8 mouse cellular contexts compared by ENCODE assay signal in the genomic region with DNA sequence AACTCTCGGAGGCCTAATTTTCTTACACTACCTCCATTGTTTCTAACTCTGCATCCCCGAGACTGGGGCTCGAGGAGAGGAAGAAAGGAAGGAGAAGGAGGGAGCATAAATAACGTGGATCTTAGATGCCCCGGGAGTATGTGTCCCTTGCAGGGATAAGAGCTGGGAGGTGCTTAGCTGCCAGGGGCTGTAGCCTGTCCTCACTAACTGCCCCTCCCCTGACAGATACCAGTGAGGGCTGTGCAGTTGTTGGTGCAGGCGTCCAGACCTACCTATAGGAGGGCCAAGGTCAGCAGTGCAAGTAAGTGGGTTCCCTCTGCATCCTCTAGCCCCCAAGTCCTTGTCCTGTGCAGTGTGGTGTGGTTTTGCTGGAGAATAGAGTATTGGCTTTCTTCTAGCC. TPM values are rescaled to one million over a fixed set of nuclear protein-coding genes. Genes with fewer than 3 reads are reported as not detected.
A peak's percentile ranks its signal among the peaks of the same experiment; 100 is the strongest.
DNase-seq lines count a peak whose midpoint lies in the region; ATAC-seq and TF ChIP-seq lines count a peak whose summit lies in the region.

No protein-coding gene starts in this region.

- TF ChIP-seq POLR2A in limb, embryonic 14.5 days (IDR thresholded peaks at IDR 0.05; ENCODE audit: borderline replicate concordance, extremely low read depth, insufficient read depth, insufficient read length): no peak

- no peaks in the 10 kb centered on the region for H3K9me3 ChIP-seq in forebrain, embryonic 10.5 days
- no peaks in the 10 kb centered on the region for H3K9me3 ChIP-seq in forebrain, embryonic 13.5 days (replicated peaks)
- no peaks in the 10 kb centered on the region for H3K9me3 ChIP-seq in limb, embryonic 12.5 days
- no peaks in the 10 kb centered on the region for H3K9me3 ChIP-seq in limb, embryonic 10.5 days (replicated peaks)
- no peaks in the 10 kb centered on the region for H3K9me3 ChIP-seq in limb, embryonic 14.5 days (ENCODE audit: control insufficient read depth, low read length)
- no peaks in the 10 kb centered on the region for H3K9me3 ChIP-seq in stomach, embryonic 15.5 days

- DNase-seq in forebrain, embryonic 10.5 days (ENCODE audit: extremely low spot score, low spot score): no peak
- no peak for DNase-seq in limb, embryonic 10.5 days (ENCODE audit: low spot score)
- no peak for DNase-seq in limb, embryonic 14.5 days (ENCODE audit: low spot score)
- DNase-seq in layer of hippocampus, adult 18-20 months (ENCODE audit: low spot score in 2 of 2): no peak
- DNase-seq in spleen, postnatal 4 days (ENCODE audit: low spot score in 2 of 2): no peak

- ATAC-seq in forebrain, embryonic 13.5 days: no peak
- ATAC-seq in limb, embryonic 12.5 days (ENCODE audit: insufficient number of reproducible peaks, insufficient read depth, low FRiP score, low TSS enrichment, low read depth): no peak
- ATAC-seq in limb, embryonic 14.5 days (ENCODE audit: low FRiP score, low read depth): no peak
- no peak for ATAC-seq in stomach, embryonic 15.5 days (ENCODE audit: insufficient read depth, low FRiP score, low read depth)

- H3K4me3 ChIP-seq in forebrain, embryonic 10.5 days: peak overlapping the region; percentile 65; the same call in 1 of the 2 replicates
- H3K4me3 ChIP-seq in forebrain, embryonic 13.5 days: no peak overlapping the region
- H3K4me3 ChIP-seq in limb, embryonic 12.5 days (replicated peaks): peak overlapping the region; percentile 60; the same call in 1 of the 2 replicates
- H3K4me3 ChIP-seq in limb, embryonic 10.5 days: no peak overlapping the region
- H3K4me3 ChIP-seq in limb, embryonic 14.5 days (replicated peaks; ENCODE audit: low read length): peak overlapping the region; percentile 62
- H3K4me3 ChIP-seq in stomach, embryonic 15.5 days (replicated peaks): no peak overlapping the region

- H3K4me1 ChIP-seq in forebrain, embryonic 10.5 days: peaks cover 62% of the 10 kb centered on the region
- H3K4me1 ChIP-seq in forebrain, embryonic 13.5 days: peaks cover 31% of the 10 kb centered on the region
- H3K4me1 ChIP-seq in limb, embryonic 12.5 days (replicated peaks): peaks cover 42% of the 10 kb centered on the region
- H3K4me1 ChIP-seq in limb, embryonic 10.5 days: peaks cover 47% of the 10 kb centered on the region
- H3K4me1 ChIP-seq in limb, embryonic 14.5 days (ENCODE audit: control insufficient read depth, insufficient read depth, low read length): peaks cover 6% of the 10 kb centered on the region; the same call in 1 of the 2 replicates
- peaks cover 15% of the 10 kb centered on the region for H3K4me1 ChIP-seq in stomach, embryonic 15.5 days

- no peaks in the 10 kb centered on the region for H3K36me3 ChIP-seq in forebrain, embryonic 10.5 days (replicated peaks)
- H3K36me3 ChIP-seq in forebrain, embryonic 13.5 days (ENCODE audit: poor library complexity, severe bottlenecking): no peaks in the 10 kb centered on the region
- H3K36me3 ChIP-seq in limb, embryonic 12.5 days: no peaks in the 10 kb centered on the region
- H3K36me3 ChIP-seq in limb, embryonic 10.5 days: no peaks in the 10 kb centered on the region
- 0 out of 2 replicates have a peak, but pooled peaks cover 6% of the 10 kb centered on the region for H3K36me3 ChIP-seq in limb, embryonic 14.5 days (ENCODE audit: control insufficient read depth, insufficient read depth, low read length)
- no peaks in the 10 kb centered on the region for H3K36me3 ChIP-seq in stomach, embryonic 15.5 days

- H3K27ac ChIP-seq in forebrain, embryonic 10.5 days: no peak overlapping the region
- no peak overlapping the region for H3K27ac ChIP-seq in forebrain, embryonic 13.5 days
- H3K27ac ChIP-seq in limb, embryonic 12.5 days: no peak overlapping the region
- no peak overlapping the region for H3K27ac ChIP-seq in limb, embryonic 10.5 days
- H3K27ac ChIP-seq in limb, embryonic 14.5 days (replicated peaks; ENCODE audit: low read depth, low read length): no peak overlapping the region
- no peak overlapping the region for H3K27ac ChIP-seq in stomach, embryonic 15.5 days

- H3K4me2 ChIP-seq in forebrain, embryonic 13.5 days: no peak overlapping the region
- peak overlapping the region; percentile 90 for H3K4me2 ChIP-seq in limb, embryonic 12.5 days
- H3K4me2 ChIP-seq in limb, embryonic 14.5 days (replicated peaks; ENCODE audit: low read depth, low read length, severe bottlenecking): peak overlapping the region; percentile 89; the same call in 1 of the 2 replicates
- 0 out of 2 replicates have a peak overlapping the region, but pooled peaks have one; percentile 34 for H3K4me2 ChIP-seq in stomach, embryonic 15.5 days

- no peak overlapping the region for H3K9ac ChIP-seq in forebrain, embryonic 13.5 days
- no peak overlapping the region for H3K9ac ChIP-seq in limb, embryonic 12.5 days (replicated peaks)
- H3K9ac ChIP-seq in limb, embryonic 14.5 days (ENCODE audit: low read depth, low read length, severe bottlenecking): 0 out of 2 replicates have a peak overlapping the region, but pooled peaks have one; percentile 4
- no peak overlapping the region for H3K9ac ChIP-seq in stomach, embryonic 15.5 days

- WGBS in forebrain, embryonic 10.5 days: 8% methylated on average over 6 of the region's 6 CpGs
- under 1% methylated on average over 6 of the region's 6 CpGs for WGBS in forebrain, embryonic 13.5 days
- WGBS in limb, embryonic 12.5 days: 6% methylated on average over 6 of the region's 6 CpGs
- WGBS in limb, embryonic 10.5 days: 6% methylated on average over 6 of the region's 6 CpGs
- 16% methylated on average over 6 of the region's 6 CpGs for WGBS in limb, embryonic 14.5 days
- WGBS in stomach, embryonic 15.5 days: 11% methylated on average over 6 of the region's 6 CpGs

- H3K27me3 ChIP-seq in forebrain, embryonic 10.5 days (ENCODE audit: poor library complexity, severe bottlenecking): peaks cover 100% of the 10 kb centered on the region
- H3K27me3 ChIP-seq in forebrain, embryonic 13.5 days: peaks cover 95% of the 10 kb centered on the region
- H3K27me3 ChIP-seq in limb, embryonic 12.5 days: peaks cover 95% of the 10 kb centered on the region
- peaks cover 100% of the 10 kb centered on the region for H3K27me3 ChIP-seq in limb, embryonic 10.5 days (ENCODE audit: low read depth, poor library complexity, severe bottlenecking)
- H3K27me3 ChIP-seq in limb, embryonic 14.5 days (ENCODE audit: control insufficient read depth, insufficient read depth, low read length): peaks cover 86% of the 10 kb centered on the region
- H3K27me3 ChIP-seq in stomach, embryonic 15.5 days (replicated peaks): peaks cover 89% of the 10 kb centered on the region

RNA-seq across cellular contexts. Expression of a gene that starts 3.7 kb away (rescaled TPM):
- 1.1 and 1.9 TPM in 2 replicates for polyA plus RNA-seq in forebrain, embryonic 10.5 days (2016; fragmentation: Nextera tagmentation; extraction: Ambion mirVana)
- 1.2 and 2.9 TPM in 2 replicates for polyA plus RNA-seq in forebrain, embryonic 13.5 days (2015; fragmentation: Nextera tagmentation; extraction: Ambion mirVana)
- polyA plus RNA-seq in limb, embryonic 12.5 days (2016; fragmentation: Nextera tagmentation; extraction: Ambion mirVana): 8.7 and 9.5 TPM in 2 replicates
- polyA plus RNA-seq in limb, embryonic 10.5 days (2016; fragmentation: Nextera tagmentation; extraction: Ambion mirVana): 1.5 and 2.2 TPM in 2 replicates
- polyA plus RNA-seq in limb, embryonic 14.5 days (2012; rRNA removed): 56.8 and 57.1 TPM in 2 replicates
- 27.6 and 37.0 TPM in 2 replicates for polyA plus RNA-seq in limb, embryonic 14.5 days (2014; fragmentation: Nextera tagmentation; extraction: Ambion mirVana)
- 2.9 and 5.9 TPM in 2 replicates for polyA plus RNA-seq in stomach, embryonic 15.5 days (2015; fragmentation: Nextera tagmentation; extraction: Ambion mirVana)
- total RNA-seq in layer of hippocampus, adult 18-20 months (2021): under 1 TPM in 1 of 2 experiments, not detected in 1; 0.32 TPM

Comparison
In these comparisons a context has a peak if more than half of its experiments do, and no peak if none do; other contexts are left out.
1. H3K4me3 ChIP-seq: peak in forebrain, embryonic 10.5 days (single experiment), limb, embryonic 12.5 days (single experiment) and limb, embryonic 14.5 days (single experiment); none in forebrain, embryonic 13.5 days (single experiment), limb, embryonic 10.5 days (single experiment) and stomach, embryonic 15.5 days (single experiment).